Mouse (Mus musculus): ENCODE results near the gene Trim65.

DNA sequence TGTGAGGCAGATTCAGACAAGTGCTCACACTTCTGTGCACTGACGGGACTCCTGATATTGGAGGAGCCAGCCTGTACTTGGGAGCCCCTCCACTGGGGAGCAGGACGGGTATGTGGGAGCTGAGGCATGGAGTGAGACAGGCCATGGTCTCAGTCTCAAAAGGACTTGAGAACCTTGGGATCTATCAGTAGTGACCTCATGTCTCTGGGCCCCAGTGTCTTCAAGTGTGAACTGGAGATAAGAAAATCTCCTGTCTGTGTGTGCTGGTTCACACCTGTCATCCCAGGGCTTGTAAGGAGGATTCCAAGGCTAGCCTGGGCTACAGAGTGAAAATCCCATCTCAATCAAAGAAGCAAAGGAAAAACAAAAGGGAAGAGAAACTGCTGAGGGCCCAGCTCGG is 12.5 kb upstream of the Trim65 start:
- peak; percentile 52; the same call in 1 of the 2 replicates for TF ChIP-seq EP300 (IDR thresholded peaks at IDR 0.05; ENCODE audit: low read depth)
- no peak for TF ChIP-seq CTCF (IDR thresholded peaks at IDR 0.05; ENCODE audit: low read depth)
